Mouse (Mus musculus) testis, adult 2 months (tissue): ENCODE measurements around the gene Atxn7l2. TPM values are rescaled to one million over a fixed set of nuclear protein-coding genes. Genes with fewer than 3 reads are reported as not detected.

ENCODE experiments used
- H3K27ac ChIP-seq: fragments of 200-500 bp; 2 replicates; pipeline ENCODE4 v1.5.1; 2012; ENCODE audit warnings: low read depth, low read length; ENCODE audit not compliant: control insufficient read depth, insufficient read depth
- H3K27me3 ChIP-seq: fragments of 200-500 bp; 2 replicates; pipeline ENCODE4 v1.6.1; 2012; ENCODE audit warnings: mild to moderate bottlenecking, low read length, moderate library complexity; ENCODE audit not compliant: control insufficient read depth, insufficient read depth
- H3K36me3 ChIP-seq: fragments of 200-500 bp; 2 replicates; pipeline ENCODE4 v1.6.1; 2012; ENCODE audit warnings: mild to moderate bottlenecking, low read length; ENCODE audit not compliant: control insufficient read depth, insufficient read depth
- H3K4me1 ChIP-seq: fragments of 200-500 bp; 2 replicates; pipeline ENCODE4 v1.6.1; 2012; ENCODE audit warnings: low read length; ENCODE audit not compliant: control insufficient read depth, insufficient read depth
- H3K4me3 ChIP-seq: fragments of 200-500 bp; 2 replicates; pipeline ENCODE4 v1.5.1; 2012; ENCODE audit warnings: low read depth, mild to moderate bottlenecking, low read length, moderate library complexity, mixed read lengths; ENCODE audit not compliant: control insufficient read depth
- CTCF ChIP-seq: fragments of 200-500 bp; IDR thresholded peaks from 2 replicates; pipeline ENCODE4 v1.5.1; 2012; ENCODE audit warnings: low read depth, mild to moderate bottlenecking, inconsistent platforms, low read length, moderate library complexity; ENCODE audit not compliant: control insufficient read depth, insufficient read depth, insufficient replicate concordance
- POLR2A ChIP-seq: fragments of 200-500 bp; IDR thresholded peaks from 2 replicates; pipeline ENCODE4 v1.6.1; 2012; ENCODE audit warnings: low read depth, mild to moderate bottlenecking, inconsistent platforms, low read length, moderate library complexity; ENCODE audit not compliant: control insufficient read depth
- polyA plus RNA-seq: library from polyadenylated mRNA; depleted of rRNA; stranded (reverse); fragments of >200 nt; gene quantifications from 2 replicates; pipeline ENCODE4 v1.2.3, GENCODE M21; 2012

The Atxn7l2 gene
- polyA plus RNA-seq, 1 experiment = 9.2 TPM

DNA sequence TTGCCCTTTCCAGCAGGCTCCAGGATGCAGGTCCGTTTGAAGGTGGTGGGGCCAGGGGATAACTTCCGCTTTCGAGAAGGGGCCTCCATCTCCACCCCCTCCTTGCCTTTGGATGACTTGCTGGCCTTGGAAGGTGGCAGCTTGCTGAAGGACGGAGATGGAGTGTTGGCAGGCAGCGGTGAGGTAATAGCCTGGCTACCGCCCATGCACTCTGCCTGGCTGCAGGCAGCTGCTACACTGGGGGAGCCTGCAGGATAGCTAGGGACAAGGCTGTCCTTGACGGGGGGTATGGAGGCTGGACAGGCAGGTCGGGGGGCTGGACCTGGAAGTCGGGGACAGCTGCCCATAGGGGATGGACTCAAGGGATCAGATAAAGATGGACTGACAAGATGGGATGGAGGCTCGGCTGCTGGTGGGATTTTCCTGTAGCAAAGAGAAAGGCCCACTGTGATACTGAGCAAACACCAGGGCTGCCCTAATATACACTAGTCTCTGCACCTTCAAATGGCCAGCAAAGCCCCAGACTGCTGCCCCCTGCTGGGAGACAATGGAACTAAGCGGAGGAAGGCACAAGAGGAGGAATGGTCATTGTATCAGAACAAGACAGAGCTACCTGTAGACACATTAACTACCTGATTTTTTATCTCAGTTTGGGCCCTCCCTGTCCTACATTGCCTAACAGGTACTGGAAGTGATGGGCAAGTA is 7.0 kb downstream of the Atxn7l2 start:
- no peak overlapping the region for H3K27ac ChIP-seq
- no peaks in the 10 kb centered on the region for H3K27me3 ChIP-seq
- peaks cover 6% of the 10 kb centered on the region for H3K4me1 ChIP-seq
- no peaks in the 10 kb centered on the region for H3K36me3 ChIP-seq
- TF ChIP-seq POLR2A = no peak
- TF ChIP-seq CTCF = peak; percentile 73; the same call in 1 of the 2 replicates
- H3K4me3 ChIP-seq = no peak overlapping the region

DNA sequence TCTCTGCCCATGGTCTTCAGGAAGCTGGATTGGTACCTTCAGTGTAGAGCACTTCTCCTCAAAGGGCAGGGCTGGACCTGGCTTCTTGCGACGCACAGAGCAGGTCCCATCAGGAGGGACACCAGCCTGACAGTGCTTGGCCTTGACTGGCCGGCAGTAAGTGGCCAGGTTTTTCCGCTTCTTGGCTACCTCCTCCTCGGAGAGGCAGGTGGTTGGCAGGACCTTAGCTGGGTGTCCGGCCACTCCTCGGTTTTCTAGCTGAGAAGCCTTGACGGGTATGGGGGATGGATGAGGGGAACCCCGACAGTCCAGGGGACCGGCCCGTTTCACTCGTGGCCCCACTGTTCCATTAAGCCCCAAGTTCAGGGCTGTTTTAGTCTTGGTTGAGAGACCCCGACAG is 7.5 kb downstream of the Atxn7l2 start:
- H3K27me3 ChIP-seq = no peaks in the 10 kb centered on the region
- H3K27ac ChIP-seq = no peak overlapping the region
- peaks cover 6% of the 10 kb centered on the region for H3K4me1 ChIP-seq
- no peaks in the 10 kb centered on the region for H3K36me3 ChIP-seq
- no peak for TF ChIP-seq POLR2A
- TF ChIP-seq CTCF = no peak
- no peak overlapping the region for H3K4me3 ChIP-seq

DNA sequence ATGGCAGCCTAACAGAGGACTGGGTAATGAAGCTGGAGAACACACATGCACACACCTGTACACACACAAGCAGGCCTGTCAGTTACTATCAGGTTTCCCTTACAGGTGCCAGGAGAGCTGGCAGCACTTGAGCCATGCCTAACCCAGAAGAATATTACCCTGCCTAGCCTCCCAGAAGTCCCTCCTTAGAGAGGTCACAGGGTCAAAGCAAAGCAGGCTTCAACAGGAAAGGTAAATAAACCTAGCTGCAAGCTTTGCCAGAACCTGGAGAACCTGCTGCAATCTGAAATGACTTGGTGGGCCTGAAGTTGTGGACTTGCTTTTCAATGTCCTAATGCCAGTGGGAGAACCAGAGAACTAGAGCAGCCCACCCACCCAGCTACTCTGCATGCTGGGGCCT is 8.2 kb downstream of the Atxn7l2 start:
- no peaks in the 10 kb centered on the region for H3K36me3 ChIP-seq
- TF ChIP-seq CTCF = no peak
- TF ChIP-seq POLR2A = no peak
- H3K4me1 ChIP-seq = peaks cover 6% of the 10 kb centered on the region
- H3K27me3 ChIP-seq = no peaks in the 10 kb centered on the region
- no peak overlapping the region for H3K4me3 ChIP-seq
- H3K27ac ChIP-seq = no peak overlapping the region

DNA sequence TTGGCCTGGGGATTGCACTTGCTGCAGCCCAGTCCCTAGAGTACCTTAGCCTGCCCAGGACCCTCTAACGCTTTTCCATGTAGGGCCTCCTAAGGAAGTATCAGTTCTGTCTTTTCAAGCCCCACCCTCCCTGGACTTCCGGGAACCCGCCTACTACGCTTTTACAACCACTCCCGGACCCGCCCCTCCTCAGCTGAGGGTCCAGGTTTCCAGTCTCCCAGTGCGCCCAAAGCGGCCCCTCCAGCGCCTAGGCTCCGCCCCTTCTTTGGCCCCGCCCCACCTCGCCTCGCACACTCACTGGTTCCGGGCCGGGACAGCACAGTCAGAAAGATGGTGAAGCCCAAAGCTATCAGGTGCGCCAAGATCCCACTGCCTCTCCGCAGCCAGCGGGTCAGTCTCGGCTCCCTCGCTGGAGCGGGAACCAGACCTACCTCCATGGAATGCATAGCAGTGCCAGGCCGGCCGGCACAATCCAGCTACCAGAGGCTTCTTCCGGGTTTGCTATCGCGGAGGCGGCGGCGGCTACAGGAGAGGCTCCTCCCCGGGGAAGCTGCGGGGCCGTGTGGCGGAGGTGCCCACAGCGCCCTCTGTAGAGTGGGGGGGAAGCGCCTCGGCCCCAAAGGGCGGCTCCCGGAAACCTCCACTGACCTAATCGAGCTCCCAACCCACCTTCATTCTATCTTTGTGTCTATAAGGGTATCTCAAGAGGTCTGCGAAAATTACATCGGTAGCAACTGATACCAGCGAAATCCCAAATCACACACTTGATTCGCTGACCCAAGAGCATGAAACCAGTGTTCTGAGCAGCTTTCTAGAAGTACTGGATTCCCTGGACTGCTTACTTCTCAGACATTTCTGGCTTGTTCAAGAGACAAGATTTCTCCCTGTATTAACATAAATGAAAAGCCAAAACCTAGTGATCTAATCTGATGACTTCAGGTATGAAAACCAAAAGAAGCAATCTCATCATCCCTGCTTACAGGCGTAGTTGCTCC is 10.1 kb downstream of the Atxn7l2 start, which contains the start of gene Cyb561d1:
Gene Cyb561d1 (minus strand): TSS at position 884 of the 995 bp plus-strand sequence.
- H3K36me3 ChIP-seq = no peaks in the 10 kb centered on the region
- peak within 1 kb of the TSS; percentile 75; the same call in 1 of the 2 replicates for H3K27ac ChIP-seq
- peak within 1 kb of the TSS; percentile 96 for H3K4me3 ChIP-seq
- H3K4me1 ChIP-seq = peaks cover 12% of the 10 kb centered on the region
- no peaks in the 10 kb centered on the region for H3K27me3 ChIP-seq
- TF ChIP-seq POLR2A (peak; percentile 45; the same call in 1 of the 2 replicates), CTCF (no peak)

DNA sequence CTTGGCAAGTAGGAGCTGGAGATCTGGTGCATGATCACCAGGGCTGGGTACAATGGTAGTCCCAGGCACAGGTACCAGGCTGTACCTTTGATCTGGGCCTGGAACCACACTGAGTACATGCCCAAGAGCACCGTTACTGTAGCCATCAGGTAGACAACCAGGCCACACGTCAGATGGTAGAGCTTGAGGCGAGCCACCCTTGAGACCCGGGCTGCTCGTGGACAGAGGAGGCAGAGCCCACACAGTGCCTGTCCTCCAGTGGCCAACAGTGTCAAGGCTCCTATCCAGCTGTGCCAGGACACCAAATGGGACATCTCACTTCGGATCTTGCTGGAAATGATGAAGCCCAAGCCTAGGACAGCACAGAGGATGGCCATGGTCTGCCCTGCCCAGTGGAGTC is 11.5 kb downstream of the Atxn7l2 start:
- Histone ChIP-seq H3K27me3 (no peaks in the 10 kb centered on the region), H3K4me3 (peak overlapping the region; percentile 5)
- no peak for TF ChIP-seq CTCF
- TF ChIP-seq POLR2A = peak; percentile 19; the same call in 1 of the 2 replicates

DNA sequence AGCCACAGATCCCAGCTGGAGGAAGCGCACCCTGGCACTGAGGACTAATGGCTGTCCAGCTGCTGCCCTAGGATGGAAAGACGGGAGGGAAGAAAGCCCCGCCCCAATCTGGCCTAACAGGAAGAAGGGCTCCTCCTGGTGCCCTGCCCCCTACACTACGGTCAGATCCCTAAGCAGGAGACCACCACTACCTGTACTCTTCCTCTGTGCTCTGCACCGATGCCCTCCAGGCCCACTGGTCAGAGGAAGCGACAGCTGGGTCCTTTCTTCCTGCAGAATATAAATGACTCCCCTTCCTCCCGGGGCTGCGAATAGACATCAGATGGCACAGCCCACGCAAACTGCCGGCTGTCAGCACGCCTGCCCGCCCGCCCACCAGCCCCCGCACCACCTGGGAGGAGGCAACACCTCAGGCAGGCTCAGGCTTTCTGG is 13.7 kb downstream of the Atxn7l2 start:
- Histone ChIP-seq H3K27me3 (no peaks in the 10 kb centered on the region), H3K4me1 (peaks cover 12% of the 10 kb centered on the region), H3K36me3 (no peaks in the 10 kb centered on the region), H3K27ac (no peak overlapping the region), H3K4me3 (no peak overlapping the region; the same call in 1 of the 2 replicates)
- TF ChIP-seq CTCF (no peak), POLR2A (no peak)

More for the DNA sequence above, 11.5 kb downstream of the Atxn7l2 start:
- peaks cover 12% of the 10 kb centered on the region for H3K4me1 ChIP-seq
- H3K36me3 ChIP-seq = no peaks in the 10 kb centered on the region
- no peak overlapping the region for H3K27ac ChIP-seq

DNA sequence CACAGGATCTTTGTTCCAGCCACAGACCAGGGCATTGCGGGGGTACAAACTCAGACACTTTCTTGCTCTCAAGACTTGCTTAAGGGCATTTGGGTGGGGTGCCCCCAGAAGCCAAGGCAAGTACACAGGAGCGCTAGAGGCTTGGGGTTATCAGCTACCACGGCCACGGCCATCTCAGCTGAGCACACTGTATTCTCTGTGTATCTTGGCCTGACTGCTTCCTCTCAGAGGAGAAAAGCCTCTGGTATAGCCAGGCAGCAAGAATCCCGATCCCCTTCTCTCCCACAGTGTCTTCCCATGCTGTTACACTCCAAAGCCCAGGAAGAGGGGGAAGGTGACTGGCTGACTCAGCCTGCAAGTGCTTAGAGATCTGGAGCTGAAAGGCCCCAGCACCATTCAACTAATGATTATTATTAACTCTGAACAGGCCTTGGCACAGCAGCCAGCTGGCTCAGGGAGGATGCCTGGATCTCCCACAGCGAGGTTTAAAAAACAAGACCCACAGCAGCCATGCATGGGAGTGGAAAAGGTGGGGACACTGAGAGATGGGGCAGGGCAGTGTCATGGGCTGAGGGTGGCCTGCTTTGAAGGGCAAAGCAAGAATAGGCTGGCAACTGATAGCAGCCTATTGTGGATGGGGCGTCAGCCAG is 14.7 kb downstream of the Atxn7l2 start:
- no peaks in the 10 kb centered on the region for H3K36me3 ChIP-seq
- H3K4me1 ChIP-seq = peaks cover 12% of the 10 kb centered on the region
- no peaks in the 10 kb centered on the region for H3K27me3 ChIP-seq
- TF ChIP-seq POLR2A (no peak), CTCF (no peak)
- H3K4me3 ChIP-seq = no peak overlapping the region
- H3K27ac ChIP-seq = no peak overlapping the region
